Mouse (Mus musculus) forebrain, embryonic 14.5 days (tissue): ENCODE data around the gene Sos2. TPM values are rescaled to one million over a fixed set of nuclear protein-coding genes. Genes with fewer than 3 reads are reported as not detected.
A peak's percentile ranks its signal among the peaks of the same experiment; 100 is the strongest.

ENCODE experiments used
- ATAC-seq: fragments of 200-750 bp; cut with Nextera tagmentation; 2 replicates; pipeline ENCODE4 v1.8.0; 2017; ENCODE audit warnings: mild to moderate bottlenecking, moderate library complexity
- DNase-seq: peaks from one replicate; pipeline ENCODE4 v3.0.0-alpha.2; 2015; ENCODE audit warnings: low spot score
- H3K27ac ChIP-seq: fragments of 300-500 bp; sonication (generic); 2 replicates; pipeline ENCODE4 v1.5.1; 2014; ENCODE audit warnings: low read depth, mild to moderate bottlenecking, control low read depth, low read length, moderate library complexity
- H3K27me3 ChIP-seq: fragments of 300-500 bp; sonication (generic); replicated peaks from 2 replicates; pipeline ENCODE4 v1.6.1; 2014; ENCODE audit warnings: low read length, control low read depth, mixed read lengths; ENCODE audit not compliant: control insufficient read depth, insufficient read depth
- H3K36me3 ChIP-seq: fragments of 300-500 bp; sonication (generic); 2 replicates; pipeline ENCODE4 v1.6.1; 2014; ENCODE audit warnings: low read length, control low read depth; ENCODE audit not compliant: control insufficient read depth, insufficient read depth
- H3K4me1 ChIP-seq: fragments of 300-500 bp; sonication (generic); 2 replicates; pipeline ENCODE4 v1.6.1; 2014; ENCODE audit warnings: antibody characterized with exemption, low read length, control low read depth; ENCODE audit not compliant: control insufficient read depth, insufficient read depth
- H3K4me2 ChIP-seq: fragments of 300-500 bp; sonication (generic); 2 replicates; pipeline ENCODE4 v1.6.1; 2014; ENCODE audit warnings: mild to moderate bottlenecking, control low read depth, low read length
- H3K4me3 ChIP-seq: fragments of 300-500 bp; sonication (generic); 2 replicates; pipeline ENCODE4 v1.5.1; 2014; ENCODE audit warnings: low read depth, low read length, control low read depth
- H3K9ac ChIP-seq: fragments of 300-500 bp; sonication (generic); 2 replicates; pipeline ENCODE4 v1.6.1; 2014; ENCODE audit warnings: mild to moderate bottlenecking, low read length, control low read depth, moderate library complexity
- H3K9me3 ChIP-seq: fragments of 300-500 bp; sonication (generic); replicated peaks from 2 replicates; pipeline ENCODE4 v1.6.1; 2016; ENCODE audit warnings: low read length, control low read depth, mixed read lengths; ENCODE audit not compliant: control insufficient read depth
- WGBS: fragments of 180-500 bp; shearing (Covaris S2); extraction: QIAGEN DNeasy Blood & Tissue Kit; methylation state at CpG from one replicate; pipeline ENCODE4 v1.1.7; 2014; 5-methylcytosine and 5-hydroxymethylcytosine counted together
- microRNA-seq: library from miRNA; unstranded; fragments of <30 nt; microRNA quantifications from one replicate; pipeline ENCODE4, GENCODE M21; 2016
- polyA plus RNA-seq: library from polyadenylated mRNA; unstranded; fragments of >200 nt; fragmentation: Nextera tagmentation; extraction: Ambion mirVana; gene quantifications from 2 replicates; pipeline ENCODE4 v1.2.1, GENCODE M21; 2014

The Sos2 gene
- polyA plus RNA-seq, 1 experiment from 2014 or later = 10.4 TPM

DNA sequence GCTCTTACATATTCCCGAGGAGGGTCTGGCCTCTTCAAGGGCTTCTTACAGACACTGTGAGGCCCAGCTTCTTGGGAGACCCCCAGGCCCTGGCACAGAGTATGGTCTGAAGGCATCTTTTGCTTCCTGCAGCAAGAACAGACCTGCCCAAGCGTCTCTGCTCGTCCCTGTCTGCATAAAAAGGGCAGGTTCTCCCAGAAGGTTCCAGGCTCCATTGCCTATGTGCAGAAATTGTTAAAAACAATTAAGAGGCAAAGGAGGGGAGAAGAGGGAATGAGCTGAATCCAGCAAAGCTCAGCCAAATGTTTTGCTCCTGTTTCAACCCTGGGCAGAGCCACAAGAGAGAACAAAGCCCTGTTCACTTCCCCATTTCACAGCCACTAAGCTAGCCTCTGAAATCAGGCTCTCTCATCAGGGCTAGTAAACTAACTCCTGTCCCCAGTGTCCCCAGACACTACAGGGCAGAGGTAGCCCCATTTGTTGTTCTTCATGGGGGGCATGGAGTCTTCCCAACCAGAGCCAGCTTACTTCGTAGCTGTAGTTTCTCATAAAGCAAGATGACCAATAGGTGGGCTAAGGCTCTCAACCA, 143.2 kb downstream of the Sos2 start:
- DNase-seq (no peak), ATAC-seq (no peak)
- H3K27ac ChIP-seq = peak overlapping the region; percentile 27; the same call in 1 of the 2 replicates
- no peak overlapping the region for H3K4me2 ChIP-seq
- H3K4me3 ChIP-seq = no peak overlapping the region
- H3K9ac ChIP-seq = no peak overlapping the region
- H3K4me1 ChIP-seq = peaks cover 7% of the 10 kb centered on the region; the same call in 1 of the 2 replicates
- no peaks in the 10 kb centered on the region for H3K36me3 ChIP-seq
- H3K27me3 ChIP-seq = no peaks in the 10 kb centered on the region
- no peaks in the 10 kb centered on the region for H3K9me3 ChIP-seq
- 79% methylated on average over 4 of the region's 4 CpGs for WGBS

DNA sequence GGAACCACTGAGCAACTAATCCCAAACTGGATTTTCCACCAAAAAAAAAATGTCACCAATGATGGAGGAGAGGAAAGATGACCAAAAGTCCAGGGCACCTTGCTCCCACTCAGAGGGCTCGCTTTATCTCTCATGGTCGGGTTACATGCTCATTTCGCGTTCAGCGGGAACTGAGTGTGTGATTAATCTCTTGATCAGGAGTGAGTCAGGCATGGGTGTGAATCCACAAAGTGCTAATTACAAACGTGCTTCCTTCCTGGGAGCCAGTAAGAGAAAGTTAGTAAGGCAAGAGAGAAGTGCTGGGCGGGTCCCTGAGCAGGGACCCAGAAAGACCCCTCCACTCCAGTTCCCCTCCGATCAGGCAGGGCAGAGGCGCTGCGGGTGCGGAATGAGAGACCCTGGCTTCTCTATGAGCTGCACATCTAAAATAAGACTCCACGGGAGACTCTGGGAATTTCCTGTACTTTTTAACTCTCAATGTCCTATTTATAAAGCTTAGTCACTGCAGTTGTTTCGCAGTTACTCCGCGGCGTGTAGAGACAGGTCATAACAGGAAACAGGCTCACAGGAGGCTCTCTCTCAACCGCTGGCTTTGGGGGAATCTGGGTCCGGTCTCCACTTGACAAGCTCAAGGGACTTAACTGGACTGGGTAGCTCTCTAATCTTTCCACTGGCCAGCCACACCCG, 143.8 kb downstream of the Sos2 start:
- ATAC-seq (no peak), DNase-seq (no peak)
- Histone ChIP-seq H3K36me3 (no peaks in the 10 kb centered on the region), H3K27me3 (no peaks in the 10 kb centered on the region), H3K4me3 (no peak overlapping the region), H3K9ac (no peak overlapping the region), H3K4me2 (no peak overlapping the region), H3K27ac (peak overlapping the region; percentile 58), H3K9me3 (no peaks in the 10 kb centered on the region), H3K4me1 (peaks cover 7% of the 10 kb centered on the region; the same call in 1 of the 2 replicates)
- 67% methylated on average over 19 of the region's 19 CpGs for WGBS

GRCm38 (mm10) chr12:69537243-69537674, 144.4 kb downstream of the Sos2 start:
- Histone ChIP-seq H3K4me3 (no peak overlapping the region), H3K9ac (no peak overlapping the region), H3K27me3 (no peaks in the 10 kb centered on the region), H3K4me1 (peaks cover 7% of the 10 kb centered on the region; the same call in 1 of the 2 replicates), H3K27ac (peak overlapping the region; percentile 58), H3K4me2 (no peak overlapping the region), H3K9me3 (no peaks in the 10 kb centered on the region), H3K36me3 (no peaks in the 10 kb centered on the region)
- no peak for ATAC-seq
- WGBS = 46% methylated on average over 10 of the region's 10 CpGs
- no peak for DNase-seq

GRCm38 (mm10) chr12:69536616-69537242, 144.9 kb downstream of the Sos2 start:
- H3K9me3 ChIP-seq = no peaks in the 10 kb centered on the region
- WGBS = 68% methylated on average over 10 of the region's 10 CpGs
- H3K4me1 ChIP-seq = peaks cover 7% of the 10 kb centered on the region; the same call in 1 of the 2 replicates
- no peaks in the 10 kb centered on the region for H3K27me3 ChIP-seq
- H3K27ac ChIP-seq = no peak overlapping the region
- ATAC-seq = no peak
- no peak overlapping the region for H3K4me3 ChIP-seq
- H3K4me2 ChIP-seq = no peak overlapping the region
- no peak for DNase-seq
- H3K36me3 ChIP-seq = no peaks in the 10 kb centered on the region
- no peak overlapping the region for H3K9ac ChIP-seq

Small RNA genes lying within 50 kb of the gene (microRNA-seq; reads per million reads assigned to microRNA genes)
- not detected for gene Gm23018

Other genes starting within 250 kb of the Sos2 start
- gene Vcpkmt, start 98.8 kb downstream of the Sos2 start, polyA plus RNA-seq = 24.7 and 27.9 TPM in 2 replicates
- 9.0 and 12.7 TPM in 2 replicates for gene L2hgdh, start 43.0 kb upstream of the Sos2 start, polyA plus RNA-seq
- 27.7 and 28.4 TPM in 2 replicates for gene Atp5s, start 43.1 kb upstream of the Sos2 start, polyA plus RNA-seq
- gene Cdkl1, start 109.4 kb upstream of the Sos2 start, polyA plus RNA-seq = 4.1 and 4.5 TPM in 2 replicates
- gene Atl1, start 210.8 kb upstream of the Sos2 start, polyA plus RNA-seq = 106 and 136 TPM in 2 replicates
- gene Map4k5, start 211.3 kb upstream of the Sos2 start, polyA plus RNA-seq = 30.5 and 34.0 TPM in 2 replicates